Mouse (Mus musculus) kidney, postnatal 0 days (tissue): ENCODE results near the gene Gm37240. TPM values are rescaled to one million over a fixed set of nuclear protein-coding genes. Genes with fewer than 3 reads are reported as not detected.

Source experiments
- ATAC-seq: fragments of 200-750 bp; cut with Nextera tagmentation; replicated peaks from 2 replicates; pipeline ENCODE4 v1.8.0; 2017; ENCODE audit warnings: low read depth, moderate number of reproducible peaks, moderate TSS enrichment, moderate library complexity; ENCODE audit not compliant: low FRiP score
- DNase-seq: peaks from one replicate; pipeline ENCODE4 v3.0.0-alpha.2; 2016; ENCODE audit warnings: low spot score
- H3K27ac ChIP-seq: fragments of 300-500 bp; sonication (generic); 2 replicates; pipeline ENCODE4 v1.5.1; 2014; ENCODE audit warnings: mild to moderate bottlenecking
- H3K27me3 ChIP-seq: fragments of 300-500 bp; sonication (generic); 2 replicates; pipeline ENCODE4 v1.6.1; 2014; ENCODE audit warnings: low read length, mixed read lengths; ENCODE audit not compliant: insufficient read depth
- H3K36me3 ChIP-seq: fragments of 300-500 bp; sonication (generic); 2 replicates; pipeline ENCODE4 v1.6.1; 2014; ENCODE audit warnings: low read length, mixed read lengths; ENCODE audit not compliant: insufficient read depth
- H3K4me1 ChIP-seq: fragments of 300-500 bp; sonication (generic); replicated peaks from 2 replicates; pipeline ENCODE4 v1.6.1; 2014; ENCODE audit warnings: antibody characterized with exemption, low read length, mixed read lengths; ENCODE audit not compliant: insufficient read depth
- H3K4me2 ChIP-seq: fragments of 300-500 bp; sonication (generic); 2 replicates; pipeline ENCODE4 v1.6.1; 2014; ENCODE audit warnings: mild to moderate bottlenecking, low read length, moderate library complexity, mixed read lengths
- H3K4me3 ChIP-seq: fragments of 300-500 bp; sonication (generic); replicated peaks from 2 replicates; pipeline ENCODE4 v1.5.1; 2014; ENCODE audit warnings: low read depth, low read length
- H3K9ac ChIP-seq: fragments of 300-500 bp; sonication (generic); 2 replicates; pipeline ENCODE4 v1.6.1; 2014; ENCODE audit warnings: low read depth, low read length
- H3K9me3 ChIP-seq: fragments of 300-500 bp; sonication (generic); replicated peaks from 2 replicates; pipeline ENCODE4 v1.6.1; 2016; ENCODE audit warnings: low read length, inconsistent platforms, mixed read lengths
- CTCF ChIP-seq: IDR thresholded peaks from 2 replicates; pipeline ENCODE4 v1.5.1; 2016; ENCODE audit warnings: antibody characterized with exemption, low read depth, mild to moderate bottlenecking, moderate library complexity
- WGBS: fragments of 180-500 bp; shearing (Covaris S2); extraction: QIAGEN DNeasy Blood & Tissue Kit; methylation state at CpG from one replicate; pipeline ENCODE4 v1.1.7; 2014; 5-methylcytosine and 5-hydroxymethylcytosine counted together
- polyA plus RNA-seq: library from polyadenylated mRNA; unstranded; fragments of >200 nt; fragmentation: Nextera tagmentation; extraction: Ambion mirVana; gene quantifications from 2 replicates; pipeline ENCODE4 v1.2.1, GENCODE M21; 2015

Gene Gm37240
- polyA plus RNA-seq, 1 experiment from 2014 or later: 10.8 TPM

DNA sequence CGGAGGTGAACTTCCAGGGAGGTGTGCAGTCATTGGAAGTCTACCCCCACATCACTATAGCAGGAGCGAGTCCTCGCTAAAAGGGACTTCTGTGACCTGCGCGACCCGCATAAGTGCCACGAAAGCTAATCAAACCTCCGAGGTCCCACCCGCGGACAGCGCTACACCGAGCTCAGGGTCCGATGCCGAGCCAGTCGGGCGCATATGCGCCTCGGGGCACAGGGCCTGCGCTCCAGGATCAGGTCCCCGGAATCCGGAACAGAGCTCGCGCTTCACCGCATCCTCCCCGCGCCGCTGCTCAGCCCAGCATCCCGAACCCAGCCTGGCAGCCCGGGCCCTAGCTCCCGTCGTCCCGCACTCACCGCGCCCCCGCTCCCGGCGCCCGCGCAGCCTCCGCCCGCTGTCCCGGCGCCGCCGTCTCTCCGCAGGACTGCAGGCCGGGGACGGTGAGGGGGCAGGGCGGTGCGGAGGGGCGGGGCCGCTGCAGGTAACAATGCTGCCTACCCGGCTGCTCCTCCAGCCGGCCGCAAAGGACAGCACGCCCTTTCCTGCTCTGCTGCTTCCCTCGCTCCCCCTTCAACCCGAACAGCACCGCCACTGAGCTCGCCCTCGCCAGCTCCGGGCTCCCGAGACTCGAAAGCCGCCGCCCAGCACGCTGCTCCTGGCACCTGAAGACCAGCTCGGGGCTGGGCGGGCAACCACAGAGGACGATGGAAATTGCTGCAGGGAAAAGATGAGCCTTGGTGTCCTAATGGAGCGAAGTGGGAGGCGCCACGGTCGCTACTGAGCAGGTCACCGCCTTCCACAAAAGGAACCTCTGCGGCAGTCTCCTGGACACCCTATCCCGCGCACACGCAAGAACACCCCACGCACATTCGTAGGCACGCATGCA is 1407.1 kb downstream of the Gm37240 start, which contains the start of gene Fhdc1:
Gene Fhdc1, minus strand, starts transcription at position 424 of the 892 bp plus-strand sequence.
- Histone ChIP-seq H3K4me3 (peak within 1 kb of the TSS; percentile 66), H3K4me1 (peaks cover 18% of the 10 kb centered on the region; the same call in 1 of the 2 replicates), H3K36me3 (no peaks in the 10 kb centered on the region), H3K4me2 (peak within 1 kb of the TSS; percentile 100), H3K27me3 (peaks cover 10% of the 10 kb centered on the region), H3K27ac (peak within 1 kb of the TSS; percentile 25; the same call in 1 of the 2 replicates), H3K9me3 (no peaks in the 10 kb centered on the region), H3K9ac (peak within 1 kb of the TSS; percentile 59)
- whole genome bisulfite sequencing: under 1% methylated on average over 75 of the region's 82 CpGs
- peak; percentile 60 for DNase-seq
- ATAC-seq: peak; percentile 78
- no peak for TF ChIP-seq CTCF

DNA sequence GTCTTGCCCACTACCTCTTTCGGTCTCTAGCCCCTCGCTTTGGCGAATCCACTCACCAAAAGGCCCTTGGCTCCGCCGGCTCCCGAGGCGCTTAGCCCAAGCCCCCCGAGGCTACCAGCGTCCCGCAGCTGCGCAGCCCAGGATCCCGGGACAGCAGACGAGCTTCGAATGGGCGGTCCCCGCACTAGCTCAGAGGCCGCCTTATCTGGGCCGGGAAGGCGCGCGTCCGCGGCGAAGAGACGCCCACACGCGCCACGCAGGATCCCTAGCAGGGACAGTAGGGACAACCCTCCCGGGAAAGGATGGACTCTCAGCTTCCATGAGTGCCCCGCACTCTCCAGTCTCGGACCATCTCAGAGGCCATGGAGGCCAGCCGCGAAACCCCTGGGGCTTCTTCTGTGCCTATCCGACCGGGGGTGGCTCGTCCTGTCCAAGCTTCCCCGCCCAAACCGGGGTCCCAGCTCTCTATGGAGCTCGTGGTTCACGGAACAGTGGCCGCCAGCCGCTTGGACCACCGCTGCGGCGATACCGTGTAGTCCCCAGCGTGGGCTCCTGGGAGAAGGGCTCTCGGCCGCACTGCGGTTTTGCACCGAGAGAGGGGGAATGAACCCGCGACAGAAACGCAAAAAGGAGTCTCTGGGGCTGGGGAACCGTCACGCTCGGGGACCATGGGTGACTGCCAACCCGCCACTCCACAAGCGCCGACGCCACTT is 1407.9 kb downstream of the Gm37240 start:
- no peaks in the 10 kb centered on the region for H3K9me3 ChIP-seq
- peak overlapping the region; percentile 66 for H3K4me3 ChIP-seq
- under 1% methylated on average over 54 of the region's 61 CpGs for WGBS
- peak; percentile 35; the same call in 1 of the 2 replicates for ATAC-seq
- peak; percentile 48 for DNase-seq
- H3K9ac ChIP-seq: peak overlapping the region; percentile 59
- TF ChIP-seq CTCF: no peak
- no peak overlapping the region for H3K27ac ChIP-seq
- H3K4me1 ChIP-seq: peaks cover 18% of the 10 kb centered on the region; the same call in 1 of the 2 replicates
- H3K4me2 ChIP-seq: peak overlapping the region; percentile 100
- H3K36me3 ChIP-seq: no peaks in the 10 kb centered on the region
- peaks cover 10% of the 10 kb centered on the region for H3K27me3 ChIP-seq

DNA sequence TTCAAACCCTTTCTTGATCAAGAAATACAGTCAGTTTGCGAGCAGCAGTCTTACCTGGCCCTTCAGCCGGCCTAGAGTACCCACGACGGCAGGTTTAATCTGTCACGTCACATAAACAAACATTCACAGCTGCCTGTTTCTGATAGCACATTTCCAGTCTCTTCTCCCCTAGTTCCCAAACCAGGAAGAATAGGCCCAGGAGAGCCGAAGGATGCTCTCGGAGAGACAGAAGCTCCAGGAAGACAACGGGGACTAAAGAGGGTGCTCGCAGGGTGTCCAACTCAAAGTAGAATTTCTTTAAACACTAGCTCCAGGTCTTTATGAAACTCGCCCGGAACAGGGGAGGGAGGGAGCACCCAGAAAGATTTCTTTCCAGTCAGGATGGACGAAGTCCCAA is 1408.4 kb downstream of the Gm37240 start:
- peak overlapping the region; percentile 100 for H3K4me2 ChIP-seq
- WGBS: 12% methylated on average over 12 of the region's 12 CpGs
- DNase-seq (no peak), ATAC-seq (no peak)
- no peak overlapping the region for H3K27ac ChIP-seq
- no peaks in the 10 kb centered on the region for H3K36me3 ChIP-seq
- H3K9ac ChIP-seq: peak overlapping the region; percentile 59; the same call in 1 of the 2 replicates
- no peak for TF ChIP-seq CTCF
- H3K4me3 ChIP-seq: peak overlapping the region; percentile 66
- H3K9me3 ChIP-seq: no peaks in the 10 kb centered on the region
- peaks cover 10% of the 10 kb centered on the region for H3K27me3 ChIP-seq
- H3K4me1 ChIP-seq: peaks cover 18% of the 10 kb centered on the region; the same call in 1 of the 2 replicates

DNA sequence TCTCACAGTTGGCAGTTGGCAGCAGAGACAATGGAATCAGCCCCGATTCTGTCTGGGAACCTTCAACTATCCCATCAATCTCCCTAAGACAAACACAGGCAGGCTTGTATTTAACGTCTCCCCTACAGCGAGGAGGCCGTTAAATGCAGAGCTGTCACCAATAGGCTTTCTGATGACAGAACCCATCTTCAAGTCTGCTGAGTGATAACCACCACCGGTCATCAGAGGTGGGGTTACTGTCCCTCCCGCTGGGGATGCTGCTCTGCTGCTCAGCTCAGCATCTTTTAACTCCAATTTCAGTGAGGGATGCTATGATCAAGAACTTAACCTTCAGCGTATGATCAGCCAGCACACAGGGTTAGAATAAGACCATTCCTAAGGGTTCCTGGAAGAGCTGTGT is 1409.1 kb downstream of the Gm37240 start:
- ATAC-seq (no peak), DNase-seq (no peak)
- Histone ChIP-seq H3K4me3 (no peak overlapping the region), H3K9ac (no peak overlapping the region), H3K27me3 (peaks cover 10% of the 10 kb centered on the region), H3K36me3 (no peaks in the 10 kb centered on the region), H3K27ac (no peak overlapping the region), H3K4me1 (peaks cover 18% of the 10 kb centered on the region; the same call in 1 of the 2 replicates), H3K4me2 (peak overlapping the region; percentile 100; the same call in 1 of the 2 replicates), H3K9me3 (no peaks in the 10 kb centered on the region)
- no peak for TF ChIP-seq CTCF
- 24% methylated on average over 7 of the region's 7 CpGs for WGBS

DNA sequence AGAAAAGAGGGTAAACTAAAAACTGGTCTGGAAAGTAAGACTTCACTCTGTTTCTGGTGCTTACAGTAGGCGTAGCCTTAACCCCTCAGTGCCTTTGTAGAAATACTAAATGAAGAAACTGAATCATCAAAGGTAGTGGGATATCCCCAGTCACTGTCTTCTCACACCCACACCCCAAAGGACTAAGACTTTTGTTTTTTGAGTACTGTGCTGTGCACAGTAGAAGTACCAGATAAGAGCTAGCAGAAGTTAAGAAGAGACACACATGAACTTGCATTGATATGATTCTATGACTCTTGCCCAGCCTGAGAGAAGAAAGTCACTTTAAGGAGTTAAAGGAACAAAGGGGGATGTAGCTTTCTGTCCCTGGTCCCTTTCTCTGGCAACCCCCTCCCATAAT is 1409.8 kb downstream of the Gm37240 start:
- WGBS: 93% methylated on average over 1 of the region's 1 CpGs
- DNase-seq: no peak
- H3K4me2 ChIP-seq: no peak overlapping the region
- H3K4me1 ChIP-seq: peaks cover 21% of the 10 kb centered on the region; the same call in 1 of the 2 replicates
- ATAC-seq: no peak
- H3K9me3 ChIP-seq: no peaks in the 10 kb centered on the region
- peaks cover 10% of the 10 kb centered on the region for H3K27me3 ChIP-seq
- no peak for TF ChIP-seq CTCF
- no peaks in the 10 kb centered on the region for H3K36me3 ChIP-seq
- H3K9ac ChIP-seq: no peak overlapping the region
- no peak overlapping the region for H3K27ac ChIP-seq
- no peak overlapping the region for H3K4me3 ChIP-seq

DNA sequence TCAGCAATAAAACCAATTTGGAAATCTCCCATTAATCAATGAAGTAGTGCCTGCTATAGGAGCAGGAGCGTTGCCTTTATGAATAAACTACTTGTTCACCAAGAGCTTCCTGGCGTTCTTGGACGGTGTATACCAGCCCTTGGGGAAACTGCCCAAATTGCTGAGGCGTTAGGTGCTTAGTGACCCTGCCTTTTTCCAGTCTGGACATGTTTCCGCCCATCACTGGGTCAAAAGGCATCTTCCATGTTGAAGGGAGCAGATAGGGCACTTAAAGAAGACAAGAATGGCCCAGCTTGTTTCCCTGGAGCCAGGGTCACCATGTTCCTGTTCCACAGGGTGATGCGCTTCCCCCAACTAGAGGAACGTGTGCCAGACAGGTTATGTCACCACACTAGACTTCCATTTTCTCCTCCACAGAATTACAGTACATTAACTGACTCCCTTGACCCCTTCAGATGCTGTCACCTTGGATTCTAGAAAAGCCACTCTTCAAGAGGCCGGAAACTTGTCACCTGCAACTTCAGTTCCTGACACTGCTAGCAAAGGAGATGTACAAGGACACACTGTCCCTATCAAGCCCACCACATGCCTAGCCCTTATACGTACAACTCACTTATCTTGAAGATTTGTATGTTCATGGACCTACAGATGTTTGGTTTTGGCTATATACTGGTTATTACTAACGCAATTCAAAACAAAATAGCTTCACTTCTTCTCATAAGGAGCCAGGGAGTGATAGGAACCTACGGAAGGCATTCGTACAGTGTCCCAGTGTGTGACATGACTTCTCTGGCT is 1412.1 kb downstream of the Gm37240 start:
- Histone ChIP-seq H3K9me3 (no peaks in the 10 kb centered on the region), H3K27me3 (peaks cover 10% of the 10 kb centered on the region), H3K4me2 (no peak overlapping the region), H3K36me3 (no peaks in the 10 kb centered on the region), H3K4me3 (no peak overlapping the region), H3K9ac (no peak overlapping the region), H3K27ac (no peak overlapping the region), H3K4me1 (peaks cover 15% of the 10 kb centered on the region; the same call in 1 of the 2 replicates)
- no peak for DNase-seq
- no peak for ATAC-seq
- no peak for TF ChIP-seq CTCF
- 92% methylated on average over 12 of the region's 12 CpGs for WGBS
